Mouse (Mus musculus) neural tube, embryonic 14.5 days (tissue): ENCODE measurements at regions not wholly inside any gene's neighbourhood (a gene's known extent, or its start where the extent isn't known, plus 50 kb on each side); places are given as distances from the start of the nearest gene placed in this dataset.
A peak's percentile ranks its signal among the peaks of the same experiment; 100 is the strongest.

Source experiments
- ATAC-seq: fragments of 200-750 bp; cut with Nextera tagmentation; 2 replicates; pipeline ENCODE4 v1.8.0; 2017; ENCODE audit warnings: low read depth, mild to moderate bottlenecking, moderate TSS enrichment, moderate library complexity
- H3K27ac ChIP-seq: fragments of 300-500 bp; sonication (generic); 2 replicates; pipeline ENCODE4 v1.5.1; 2014; ENCODE audit warnings: low read depth, mild to moderate bottlenecking, control low read depth, low read length, moderate library complexity, mixed read lengths
- H3K27me3 ChIP-seq: fragments of 300-500 bp; sonication (generic); 2 replicates; pipeline ENCODE4 v1.6.1; 2014; ENCODE audit warnings: low read length; ENCODE audit not compliant: control insufficient read depth, insufficient read depth
- H3K36me3 ChIP-seq: fragments of 300-500 bp; sonication (generic); 2 replicates; pipeline ENCODE4 v1.6.1; 2014; ENCODE audit warnings: low read length, mixed read lengths; ENCODE audit not compliant: control insufficient read depth, insufficient read depth
- H3K4me1 ChIP-seq: fragments of 300-500 bp; sonication (generic); 2 replicates; pipeline ENCODE4 v1.6.1; 2014; ENCODE audit warnings: low read length; ENCODE audit not compliant: control insufficient read depth, insufficient read depth
- H3K4me2 ChIP-seq: fragments of 300-500 bp; sonication (generic); 2 replicates; pipeline ENCODE4 v1.6.1; 2014; ENCODE audit warnings: mild to moderate bottlenecking, low read depth, low read length, control low read depth
- H3K4me3 ChIP-seq: fragments of 300-500 bp; sonication (generic); 2 replicates; pipeline ENCODE4 v1.5.1; 2014; ENCODE audit warnings: low read depth, low read length, control low read depth, mixed read lengths
- H3K9ac ChIP-seq: fragments of 300-500 bp; sonication (generic); replicated peaks from 2 replicates; pipeline ENCODE4 v1.6.1; 2014; ENCODE audit warnings: low read depth, mild to moderate bottlenecking, control low read depth, low read length, mixed read lengths
- H3K9me3 ChIP-seq: fragments of 300-500 bp; sonication (generic); 2 replicates; pipeline ENCODE4 v1.6.1; 2016; ENCODE audit warnings: low read length; ENCODE audit not compliant: control insufficient read depth
- WGBS: fragments of 180-500 bp; shearing (Covaris S2); extraction: QIAGEN DNeasy Blood & Tissue Kit; methylation state at CpG from one replicate; pipeline ENCODE4 v1.1.7; 2014; 5-methylcytosine and 5-hydroxymethylcytosine counted together

DNA sequence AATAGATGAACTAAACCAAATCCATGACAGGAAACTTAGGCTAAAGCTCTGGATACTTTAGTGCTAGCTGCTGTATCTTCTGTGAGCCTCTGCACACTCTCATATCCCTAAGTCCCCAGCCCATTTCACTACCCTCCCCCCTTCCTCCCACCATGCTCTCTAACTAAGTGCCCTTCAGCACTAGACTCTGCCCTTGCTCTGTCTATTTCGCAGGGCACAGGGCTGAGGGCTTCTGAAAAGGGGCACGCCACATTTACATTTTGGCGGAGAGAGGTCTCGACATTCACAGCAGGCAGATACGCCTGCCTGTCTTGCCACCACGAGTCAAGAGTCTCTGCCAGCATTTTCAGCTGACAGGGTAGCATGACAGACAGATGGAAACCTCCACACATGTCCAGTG is 282.5 kb upstream of the Cnr1 start:
- ATAC-seq, result no peak
- no peak overlapping the region for H3K4me3 ChIP-seq
- H3K9me3 ChIP-seq, result no peaks in the 10 kb centered on the region
- WGBS, result 52% methylated on average over 6 of the region's 6 CpGs
- no peak overlapping the region for H3K4me2 ChIP-seq
- H3K36me3 ChIP-seq, result no peaks in the 10 kb centered on the region
- H3K27me3 ChIP-seq, result no peaks in the 10 kb centered on the region
- H3K27ac ChIP-seq, result no peak overlapping the region
- no peaks in the 10 kb centered on the region for H3K4me1 ChIP-seq
- H3K9ac ChIP-seq, result no peak overlapping the region

DNA sequence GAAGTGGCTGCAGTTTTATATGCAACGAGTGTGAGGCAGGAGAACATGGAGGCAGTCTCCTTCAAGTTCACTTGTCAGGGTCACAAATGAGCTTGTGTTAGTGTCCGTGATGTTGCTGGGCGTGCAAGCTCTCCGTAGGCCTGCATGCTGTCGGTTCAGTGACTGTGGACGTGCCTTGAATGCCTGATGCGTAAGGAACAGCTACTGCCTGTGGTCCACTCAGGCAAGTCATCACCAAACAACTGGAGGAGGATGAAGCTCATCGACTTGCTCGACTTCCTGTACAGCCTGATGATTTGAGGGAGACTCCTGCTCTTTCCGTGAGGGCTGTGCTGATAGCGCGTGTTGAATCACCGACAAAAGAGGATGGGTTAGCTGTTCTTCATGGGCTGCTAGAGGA is 281.9 kb upstream of the Cnr1 start:
- no peak overlapping the region for H3K4me2 ChIP-seq
- ATAC-seq, result no peak
- H3K27me3 ChIP-seq, result no peaks in the 10 kb centered on the region
- no peaks in the 10 kb centered on the region for H3K9me3 ChIP-seq
- no peak overlapping the region for H3K9ac ChIP-seq
- H3K4me1 ChIP-seq, result no peaks in the 10 kb centered on the region
- no peaks in the 10 kb centered on the region for H3K36me3 ChIP-seq
- 91% methylated on average over 13 of the region's 13 CpGs for WGBS
- H3K4me3 ChIP-seq, result no peak overlapping the region
- no peak overlapping the region for H3K27ac ChIP-seq

DNA sequence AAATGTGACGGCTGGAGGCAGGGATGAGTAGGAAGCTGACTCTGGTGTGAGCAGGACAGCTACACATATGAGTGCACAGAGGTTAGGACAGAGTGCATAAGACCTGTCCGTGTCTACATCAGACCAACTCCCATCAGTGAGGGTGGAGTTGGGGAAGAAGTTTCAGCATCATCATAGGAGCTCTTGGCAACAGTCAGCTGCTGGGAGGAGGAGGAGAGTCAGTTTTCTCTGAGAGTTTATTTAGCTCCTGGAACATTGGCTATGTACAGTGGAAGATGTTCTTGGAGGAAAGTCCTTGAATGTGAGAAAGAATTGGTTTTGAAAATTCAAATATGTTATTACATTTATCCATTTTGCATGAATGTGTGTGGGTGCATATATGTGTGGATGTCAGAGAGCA is 279.2 kb upstream of the Cnr1 start:
- Histone ChIP-seq H3K4me1 (no peaks in the 10 kb centered on the region), H3K36me3 (no peaks in the 10 kb centered on the region), H3K27ac (no peak overlapping the region), H3K9me3 (no peaks in the 10 kb centered on the region), H3K4me2 (no peak overlapping the region), H3K9ac (no peak overlapping the region), H3K27me3 (no peaks in the 10 kb centered on the region), H3K4me3 (no peak overlapping the region)
- 89% methylated on average over 2 of the region's 2 CpGs for WGBS
- ATAC-seq, result no peak

DNA sequence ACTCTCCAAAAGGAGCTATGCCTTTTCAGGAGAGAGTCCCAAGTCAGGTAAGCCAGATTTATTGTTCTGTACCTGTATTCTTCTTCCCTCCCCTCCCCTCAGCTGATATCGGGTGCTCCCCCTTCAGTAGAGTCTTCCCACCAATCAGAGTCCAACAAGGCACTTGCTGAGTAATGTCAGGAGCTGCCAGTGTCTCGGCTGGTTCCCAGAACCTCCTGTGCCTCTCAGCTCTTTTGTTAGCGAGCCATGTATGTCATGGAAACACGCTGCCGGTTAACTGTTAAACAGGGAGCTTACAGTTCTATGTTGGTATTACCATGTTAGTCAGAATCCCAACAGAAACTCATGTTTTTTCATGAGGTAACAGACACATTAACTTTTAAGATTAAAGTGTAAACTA is 273.1 kb upstream of the Cnr1 start:
- Histone ChIP-seq H3K4me2 (no peak overlapping the region), H3K36me3 (no peaks in the 10 kb centered on the region), H3K4me1 (no peaks in the 10 kb centered on the region), H3K27ac (no peak overlapping the region), H3K9me3 (no peaks in the 10 kb centered on the region), H3K27me3 (no peaks in the 10 kb centered on the region), H3K9ac (no peak overlapping the region), H3K4me3 (no peak overlapping the region)
- no peak for ATAC-seq
- WGBS, result 84% methylated on average over 5 of the region's 5 CpGs

DNA sequence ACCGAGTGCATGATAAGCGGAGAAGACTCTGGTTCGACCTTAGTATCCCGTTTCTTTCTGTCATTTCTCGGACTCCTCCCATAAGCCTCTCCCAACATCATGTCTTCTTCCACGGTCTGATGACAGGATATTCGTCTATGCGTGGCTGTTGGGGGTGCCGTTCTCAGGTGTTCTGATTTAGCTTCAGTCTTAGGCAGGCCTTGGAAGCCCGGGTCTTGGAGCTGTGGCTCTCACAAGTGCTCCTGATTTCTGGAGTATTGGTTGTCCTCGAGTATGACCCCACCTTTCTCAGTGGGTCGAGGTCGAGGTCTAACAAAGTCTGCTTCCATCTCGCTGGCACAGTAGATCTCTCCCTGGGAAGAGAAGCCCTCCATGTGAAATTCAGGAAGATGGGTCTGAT is 264.6 kb upstream of the Cnr1 start:
- no peaks in the 10 kb centered on the region for H3K4me1 ChIP-seq
- H3K4me2 ChIP-seq, result no peak overlapping the region
- H3K27ac ChIP-seq, result no peak overlapping the region
- H3K36me3 ChIP-seq, result no peaks in the 10 kb centered on the region
- no peak overlapping the region for H3K4me3 ChIP-seq
- no peaks in the 10 kb centered on the region for H3K9me3 ChIP-seq
- WGBS, result 91% methylated on average over 14 of the region's 14 CpGs
- no peak for ATAC-seq
- H3K9ac ChIP-seq, result no peak overlapping the region
- no peaks in the 10 kb centered on the region for H3K27me3 ChIP-seq

DNA sequence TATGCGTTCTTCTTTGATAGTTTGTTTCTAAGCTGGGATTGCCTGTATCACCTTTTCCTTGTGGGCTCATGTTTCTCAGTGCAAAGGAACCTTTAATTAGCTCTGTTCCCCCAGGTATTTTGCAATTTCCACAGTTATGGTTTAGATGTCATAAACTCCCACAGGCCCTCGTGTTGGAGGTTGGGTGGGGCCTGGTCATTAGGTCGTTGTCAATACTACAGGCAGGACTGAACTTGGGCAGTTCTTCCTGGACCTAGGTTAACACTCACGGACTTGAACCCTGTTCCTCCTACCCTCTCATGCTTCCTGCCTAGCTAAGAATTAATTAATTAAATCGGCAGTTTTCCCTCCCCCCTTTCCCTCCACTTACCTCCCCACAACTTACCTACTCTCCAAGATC is 263.8 kb upstream of the Cnr1 start:
- ATAC-seq, result no peak
- Histone ChIP-seq H3K9me3 (no peaks in the 10 kb centered on the region), H3K27me3 (no peaks in the 10 kb centered on the region), H3K36me3 (no peaks in the 10 kb centered on the region), H3K9ac (no peak overlapping the region), H3K27ac (no peak overlapping the region), H3K4me2 (no peak overlapping the region), H3K4me3 (no peak overlapping the region), H3K4me1 (no peaks in the 10 kb centered on the region)
- 89% methylated on average over 5 of the region's 5 CpGs for whole genome bisulfite sequencing

DNA sequence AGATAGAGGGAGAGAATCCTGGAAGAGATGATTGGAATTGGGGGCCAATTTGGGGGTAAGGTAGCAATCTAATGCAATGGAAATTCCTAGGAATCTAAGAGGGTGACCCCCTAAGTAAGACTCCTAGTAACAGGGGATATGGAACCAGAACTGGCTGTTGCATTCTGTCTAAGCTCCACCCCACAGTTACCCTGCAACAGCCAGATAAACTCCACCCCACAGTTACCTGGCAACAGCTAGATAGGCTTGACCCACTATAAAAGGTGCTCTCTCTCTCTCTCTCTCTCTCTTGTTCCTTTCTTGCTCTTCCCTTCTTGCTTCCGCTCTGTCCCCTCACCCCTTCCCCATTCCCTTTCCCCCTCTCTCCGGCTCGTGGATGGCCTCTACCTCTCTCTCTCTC is 262.5 kb upstream of the Cnr1 start:
- Histone ChIP-seq H3K4me2 (no peak overlapping the region), H3K27me3 (no peaks in the 10 kb centered on the region), H3K9me3 (no peaks in the 10 kb centered on the region), H3K36me3 (no peaks in the 10 kb centered on the region), H3K4me3 (no peak overlapping the region), H3K27ac (no peak overlapping the region), H3K4me1 (no peaks in the 10 kb centered on the region), H3K9ac (no peak overlapping the region)
- 85% methylated on average over 3 of the region's 3 CpGs for WGBS
- ATAC-seq, result no peak

DNA sequence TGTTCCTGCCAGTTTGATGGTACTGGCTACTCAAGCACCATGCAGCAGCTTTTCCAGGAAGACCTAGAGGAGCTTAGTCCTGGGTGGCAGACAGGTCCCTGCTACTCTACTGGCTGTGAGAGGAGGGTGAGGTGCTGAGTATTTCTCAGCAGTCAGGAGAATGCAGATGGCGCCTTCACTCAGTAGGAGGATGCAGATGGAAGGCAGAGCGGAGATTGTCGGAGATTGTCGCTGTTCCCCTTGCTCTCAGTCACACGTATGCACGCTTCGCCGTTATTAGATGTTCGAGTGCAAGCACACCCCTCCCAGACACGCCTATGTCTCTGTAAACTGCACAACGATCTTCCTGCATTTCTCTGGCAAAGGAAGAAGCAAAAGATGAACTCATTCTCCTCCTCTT is 261.4 kb upstream of the Cnr1 start:
- H3K4me1 ChIP-seq, result no peaks in the 10 kb centered on the region
- no peak overlapping the region for H3K9ac ChIP-seq
- no peaks in the 10 kb centered on the region for H3K27me3 ChIP-seq
- ATAC-seq, result no peak
- no peak overlapping the region for H3K4me2 ChIP-seq
- no peaks in the 10 kb centered on the region for H3K9me3 ChIP-seq
- H3K27ac ChIP-seq, result no peak overlapping the region
- 72% methylated on average over 11 of the region's 11 CpGs for WGBS
- H3K36me3 ChIP-seq, result no peaks in the 10 kb centered on the region
- H3K4me3 ChIP-seq, result no peak overlapping the region

DNA sequence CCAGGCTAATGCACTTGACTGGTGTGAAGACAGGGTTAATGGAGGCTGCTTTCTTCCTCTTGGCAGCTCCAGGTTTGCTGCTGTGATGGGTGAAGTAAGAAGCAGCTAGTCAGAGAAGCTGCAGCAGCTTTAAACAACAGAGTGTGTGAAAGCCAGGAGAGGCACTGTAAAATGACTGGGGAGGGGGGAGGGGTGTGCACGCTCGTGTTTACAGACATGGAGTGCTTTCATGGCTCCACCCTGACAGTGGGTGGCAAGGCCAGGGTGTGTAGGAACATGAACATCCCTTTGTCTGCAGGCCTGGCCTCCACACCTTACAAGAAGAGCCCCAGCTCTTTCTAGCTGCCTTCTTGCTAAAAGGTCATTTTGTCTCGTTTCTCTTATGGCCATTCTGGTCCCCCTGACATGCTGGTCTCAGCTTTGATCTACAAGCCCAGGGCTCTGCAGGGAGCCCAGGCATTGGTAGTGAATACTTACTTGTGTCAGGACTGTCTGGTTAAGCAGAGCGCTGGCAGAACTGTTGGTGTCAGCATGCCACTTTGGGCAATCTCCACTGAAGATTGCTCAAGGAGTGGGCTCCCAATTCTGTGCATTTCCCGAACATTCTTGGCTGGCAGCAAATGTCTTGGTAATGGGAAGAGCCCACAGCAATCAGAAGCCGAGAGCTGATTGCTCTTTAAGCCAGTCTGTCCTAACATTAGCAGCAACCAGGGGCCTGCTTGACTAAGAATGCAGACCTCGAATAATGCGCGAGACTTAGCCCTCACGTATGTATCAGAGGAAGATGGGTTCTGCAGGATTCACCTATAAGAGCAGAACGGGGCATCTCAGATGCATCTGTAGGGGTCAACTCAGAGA is 260.5 kb upstream of the Cnr1 start:
- Histone ChIP-seq H3K9me3 (no peaks in the 10 kb centered on the region), H3K36me3 (no peaks in the 10 kb centered on the region), H3K4me2 (no peak overlapping the region), H3K4me1 (no peaks in the 10 kb centered on the region), H3K4me3 (no peak overlapping the region), H3K27me3 (no peaks in the 10 kb centered on the region), H3K27ac (no peak overlapping the region), H3K9ac (no peak overlapping the region)
- WGBS, result 48% methylated on average over 11 of the region's 11 CpGs
- peak; percentile 18; the same call in 1 of the 2 replicates for ATAC-seq
